Mouse (Mus musculus): ENCODE results near the gene Mamstr. TPM values are rescaled to one million over a fixed set of nuclear protein-coding genes. Genes with fewer than 3 reads are reported as not detected.

Gene Mamstr
- total RNA-seq, 4 experiments from 2014 or later = 2.4 to 14.9 (median 3.6) TPM

DNA sequence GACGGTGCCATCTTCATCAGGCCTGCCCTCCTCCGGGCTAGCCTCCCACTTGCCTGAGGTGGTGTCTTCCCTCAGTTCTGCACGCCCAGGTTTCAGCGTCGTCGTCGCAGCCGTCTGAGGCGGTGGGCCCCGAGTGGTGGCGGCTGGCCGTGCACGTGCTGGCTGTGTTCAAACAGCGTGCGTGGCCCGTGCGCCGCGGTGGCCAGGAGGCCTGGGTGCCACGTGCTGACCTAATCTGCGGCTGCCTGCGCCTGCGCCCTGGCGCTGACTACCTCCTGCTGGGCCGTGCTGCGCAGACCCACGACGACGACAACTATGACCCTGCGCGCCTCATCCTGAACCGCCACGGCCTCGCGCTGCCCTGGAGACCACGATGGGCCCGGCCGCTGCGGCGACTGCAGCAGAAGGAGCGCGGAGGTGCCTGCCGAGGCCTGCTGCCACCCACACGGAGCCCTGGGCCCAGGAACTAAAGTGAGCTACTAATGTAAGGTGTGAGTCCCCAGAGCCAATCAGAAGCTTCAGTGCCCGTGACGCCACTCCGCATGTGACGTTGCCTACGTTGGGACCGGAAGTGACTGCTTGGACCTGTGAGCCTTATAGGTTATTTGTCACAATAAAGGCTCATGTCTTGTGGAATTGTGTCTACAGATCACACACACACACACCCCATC, 54.3 kb downstream of the Mamstr start, which contains the start of gene Sec1:
Sec1 (minus strand) TSS at position 482 of the 671 bp plus-strand sequence.
- DNase-seq = no peak

DNA sequence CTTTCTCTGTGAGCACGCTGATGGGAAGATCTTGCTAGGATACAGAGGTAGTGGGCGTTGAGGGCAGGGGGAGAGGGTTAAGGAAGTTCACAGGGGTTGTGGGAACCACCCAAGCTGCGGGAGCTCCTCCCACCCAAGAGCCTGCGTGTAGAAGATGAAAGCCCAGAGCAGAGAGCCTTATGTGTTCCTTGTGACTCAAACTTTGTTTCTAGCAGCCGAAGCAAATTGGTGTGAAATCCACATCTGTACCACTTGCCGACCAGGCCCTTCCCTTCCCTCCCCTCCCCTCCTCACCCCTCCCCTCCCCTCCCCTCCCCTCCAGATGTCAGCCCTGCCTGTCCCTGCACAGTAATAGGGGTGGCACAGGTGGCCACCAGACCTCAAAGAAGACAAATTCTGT, 55.3 kb downstream of the Mamstr start:
- no peak for DNase-seq

Other genes with a start within 250 kb of the Mamstr start
- 100 to 1,000 TPM; 232 to 563 (median 376) TPM for gene Snrnp70, start 244.2 kb upstream of the Mamstr start, total RNA-seq (2022)
- not detected for gene Kcna7, start 234.3 kb upstream of the Mamstr start, total RNA-seq (2022)
- under 1 TPM in 3 of 4 experiments, not detected in 1; 0.13 to 0.22 (median 0.20) TPM for gene Ntf5, start 226.3 kb upstream of the Mamstr start, total RNA-seq (2022)
- gene Lhb, start 219.2 kb upstream of the Mamstr start, total RNA-seq (2022) = not detected
- gene Gys1, start 205.1 kb upstream of the Mamstr start, total RNA-seq (2022) = 10 to 100 TPM; 28.5 to 33.9 (median 29.8) TPM
- 10 to 100 TPM; 36.8 to 43.8 (median 38.8) TPM for gene Ruvbl2, start 201.9 kb upstream of the Mamstr start, total RNA-seq (2022)
- gene Ftl1, start 180.1 kb upstream of the Mamstr start, total RNA-seq (2022) = 1,000 to 10,000 TPM; 1,223 to 1,354 (median 1,306) TPM
- 100 to 1,000 TPM in 1 of 4 experiments, 10 to 100 TPM in 3; 71.7 to 105 (median 89.1) TPM for gene Bax, start 173.1 kb upstream of the Mamstr start, total RNA-seq (2022)
- 1 to 10 TPM in 2 of 4 experiments, under 1 TPM in 2; 0.20 to 2.5 (median 0.94) TPM for gene Tulp2, start 158.1 kb upstream of the Mamstr start, total RNA-seq (2022)
- 10 to 100 TPM; 38.9 to 41.2 (median 40.2) TPM for gene Gm45808, start 153.2 kb upstream of the Mamstr start, total RNA-seq (2022)
- gene Dhdh, start 151.2 kb upstream of the Mamstr start, total RNA-seq (2022) = 10 to 100 TPM; 65.1 to 80.0 (median 69.2) TPM
- gene Nucb1, start 129.6 kb upstream of the Mamstr start, total RNA-seq (2022) = 100 to 1,000 TPM; 291 to 305 (median 294) TPM
- gene Ppp1r15a, start 113.7 kb upstream of the Mamstr start, total RNA-seq (2022) = 10 to 100 TPM; 29.2 to 62.8 (median 45.0) TPM
- gene Plekha4, start 113.6 kb upstream of the Mamstr start, total RNA-seq (2022) = 1 to 10 TPM; 3.1 to 6.9 (median 4.3) TPM
- 1 to 10 TPM in 2 of 4 experiments, under 1 TPM in 1, not detected in 1; 0.99 to 2.6 (median 2.1) TPM for gene Hsd17b14, start 85.1 kb upstream of the Mamstr start, total RNA-seq (2022)
- 100 to 1,000 TPM; 191 to 306 (median 245) TPM for gene Bcat2, start 69.8 kb upstream of the Mamstr start, total RNA-seq (2022)
- not detected for gene Fgf21, start 24.5 kb upstream of the Mamstr start, total RNA-seq (2022)
- gene Fut1, start 22.7 kb upstream of the Mamstr start, total RNA-seq (2022) = not detected
- under 1 TPM; 0.14 to 0.68 (median 0.38) TPM for gene Izumo1, start 18.2 kb upstream of the Mamstr start, total RNA-seq (2022)
- gene Rasip1, start 12.5 kb upstream of the Mamstr start, total RNA-seq (2022) = 10 to 100 TPM; 15.5 to 30.2 (median 21.4) TPM
- under 1 TPM in 2 of 4 experiments, not detected in 2; 0.11 to 0.18 TPM for gene Fut2, start 26.4 kb downstream of the Mamstr start, total RNA-seq (2022)
- gene Ntn5, start 44.0 kb downstream of the Mamstr start, total RNA-seq (2022) = under 1 TPM in 3 of 4 experiments, not detected in 1; 0.21 to 0.68 (median 0.32) TPM
- under 1 TPM; 0.15 to 0.59 (median 0.30) TPM for gene Sec1, start 54.4 kb downstream of the Mamstr start, total RNA-seq (2022)
- 10 to 100 TPM; 11.5 to 28.2 (median 18.9) TPM for gene Car11, start 59.9 kb downstream of the Mamstr start, total RNA-seq (2022)
- gene Dbp, start 65.1 kb downstream of the Mamstr start, total RNA-seq (2022) = 100 to 1,000 TPM; 254 to 411 (median 333) TPM
- 1,000 to 10,000 TPM; 1,011 to 1,224 (median 1,104) TPM for gene Rpl18, start 75.5 kb downstream of the Mamstr start, total RNA-seq (2022)
- 10 to 100 TPM; 36.9 to 40.2 (median 39.3) TPM for gene Sphk2, start 78.0 kb downstream of the Mamstr start, total RNA-seq (2022)
- gene Fam83e, start 81.2 kb downstream of the Mamstr start, total RNA-seq (2022) = 1 to 10 TPM in 1 of 4 experiments, under 1 TPM in 3; 0.29 to 2.1 (median 0.66) TPM
- gene Spaca4, start 85.8 kb downstream of the Mamstr start, total RNA-seq (2022) = not detected
- 10 to 100 TPM in 3 of 4 experiments, 1 to 10 TPM in 1; 8.9 to 24.9 (median 15.5) TPM for gene Lmtk3, start 143.8 kb downstream of the Mamstr start, total RNA-seq (2022)
- gene Sult2b1, start 144.7 kb downstream of the Mamstr start, total RNA-seq (2022) = 1 to 10 TPM in 2 of 4 experiments, under 1 TPM in 2; 0.52 to 4.5 (median 1.8) TPM
- gene Cyth2, start 174.6 kb downstream of the Mamstr start, total RNA-seq (2022) = 100 to 1,000 TPM; 112 to 140 (median 122) TPM
- gene Kcnj14, start 184.8 kb downstream of the Mamstr start, total RNA-seq (2022) = under 1 TPM; 0.17 to 0.65 (median 0.36) TPM
- 10 to 100 TPM; 24.8 to 31.5 (median 30.0) TPM for gene Grwd1, start 191.0 kb downstream of the Mamstr start, total RNA-seq (2022)
- 100 to 1,000 TPM; 127 to 158 (median 151) TPM for gene Kdelr1, start 232.8 kb downstream of the Mamstr start, total RNA-seq (2022)
- 1 to 10 TPM in 3 of 4 experiments, under 1 TPM in 1; 0.78 to 1.4 (median 1.2) TPM for gene Grin2d, start 238.4 kb downstream of the Mamstr start, total RNA-seq (2022)